Mouse (Mus musculus): ENCODE measurements at regions not wholly inside any gene's neighbourhood (a gene's known extent, or its start where the extent isn't known, plus 50 kb on each side); places are given as distances from the start of the nearest gene placed in this dataset.

DNA sequence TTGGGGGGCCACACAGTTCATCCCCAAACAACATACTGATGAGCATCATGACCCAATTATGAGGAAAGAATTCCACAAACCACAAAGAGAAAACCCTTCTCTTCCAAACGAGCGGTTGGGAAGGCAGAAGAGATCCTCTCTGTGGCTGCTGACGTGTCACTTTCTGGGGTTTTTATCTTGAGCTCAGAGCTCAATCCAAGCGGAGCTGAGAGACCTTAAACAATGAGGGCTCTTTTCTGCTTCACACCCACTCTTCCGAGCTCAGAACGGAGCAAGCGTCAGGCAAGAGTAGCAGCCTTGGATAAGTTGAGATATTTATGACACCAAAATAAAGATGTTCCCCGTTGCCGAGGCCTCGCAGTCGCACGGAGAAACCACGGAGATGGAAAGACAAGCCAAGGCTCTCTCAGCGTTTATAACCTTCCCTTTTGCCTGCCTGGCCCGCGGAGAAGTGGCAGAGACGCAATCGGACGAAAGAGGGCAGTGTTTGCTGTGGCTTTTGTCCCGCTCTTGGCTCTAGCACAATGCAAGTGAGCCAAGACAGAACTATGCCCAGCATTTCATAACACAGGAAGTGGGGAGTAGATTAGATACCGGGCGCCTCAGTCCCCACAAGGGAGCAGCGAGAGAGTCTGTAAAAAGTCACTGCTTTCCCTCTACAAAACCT, 100.7 kb downstream of the Chic2 start:
- peak; percentile 79; the same call in 1 of the 2 replicates for TF ChIP-seq CTCF (IDR thresholded peaks at IDR 0.05; ENCODE audit: control insufficient read depth, insufficient read depth, insufficient replicate concordance, low read depth, low read length)
- TF ChIP-seq POLR2A (IDR thresholded peaks at IDR 0.05; ENCODE audit: control insufficient read depth, low read depth, low read length), result no peak

Measured in testis, adult 2 months (tissue).